Mouse (Mus musculus): ENCODE results near the gene Lyl1.

Gene Lyl1

DNA sequence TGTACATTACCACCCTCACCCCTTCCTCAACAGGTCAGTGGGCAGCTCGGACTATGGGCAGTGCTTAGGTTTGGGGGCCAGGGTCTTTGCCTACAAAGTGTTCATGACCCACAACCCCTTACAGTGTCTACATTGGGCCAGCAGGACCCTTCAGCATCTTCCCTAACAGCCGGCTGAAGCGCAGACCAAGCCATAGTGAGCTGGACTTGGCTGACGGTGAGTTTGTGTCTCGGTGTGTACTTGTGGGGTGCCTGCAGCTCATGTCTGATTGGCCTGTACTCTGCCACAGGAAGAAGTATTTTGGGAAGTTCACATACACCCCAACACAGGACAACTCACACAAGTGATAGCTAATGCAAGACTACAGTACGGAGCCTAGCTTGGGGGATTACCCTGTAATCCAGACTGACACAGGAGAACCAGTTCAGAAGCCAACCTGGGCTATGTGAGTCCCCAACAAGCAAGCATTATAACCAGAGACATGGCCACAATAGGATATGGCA, 1.8 kb downstream of the Lyl1 start:
- in situ Hi-C loops (cut with MboI, MseI) = no loop called here

DNA sequence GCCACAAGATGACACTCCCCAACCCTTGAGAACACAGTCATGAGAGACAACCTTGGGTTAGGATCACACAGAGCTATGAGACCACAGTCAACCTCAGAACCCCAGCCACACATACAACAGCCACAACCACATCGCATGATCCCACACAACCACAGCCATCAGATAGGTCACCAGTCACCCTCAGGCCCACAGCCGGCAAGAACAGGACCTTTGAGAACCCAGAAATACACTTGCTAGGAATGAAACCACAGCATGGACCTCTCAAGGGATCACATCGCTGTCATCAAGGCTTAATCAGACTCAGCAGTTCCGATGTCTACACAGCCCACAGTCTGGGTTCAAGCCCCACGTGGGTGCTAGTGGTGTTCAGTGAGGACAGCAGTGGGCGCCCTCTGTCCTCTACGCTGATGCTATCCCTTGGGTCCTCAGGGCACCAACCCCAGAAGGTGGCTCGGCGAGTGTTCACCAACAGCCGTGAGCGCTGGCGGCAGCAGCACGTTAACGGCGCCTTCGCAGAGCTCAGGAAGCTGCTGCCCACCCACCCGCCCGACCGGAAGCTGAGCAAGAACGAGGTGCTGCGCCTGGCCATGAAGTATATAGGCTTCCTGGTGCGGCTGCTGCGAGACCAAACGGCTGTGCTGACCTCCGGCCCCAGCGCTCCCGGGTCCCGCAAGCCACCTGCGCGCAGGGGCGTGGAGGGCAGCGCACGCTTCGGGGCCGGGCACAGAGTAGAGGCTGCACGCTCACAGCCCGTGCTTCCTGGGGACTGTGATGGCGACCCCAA, 2.4 kb downstream of the Lyl1 start:
- in situ Hi-C loops (cut with MboI, MseI) = no loop called here

- in situ Hi-C loops (cut with MboI, MseI) = no loop called here
These were observed 3.1 kb downstream of the Lyl1 start for GRCm38 (mm10) chr8:84704356-84704755.

DNA sequence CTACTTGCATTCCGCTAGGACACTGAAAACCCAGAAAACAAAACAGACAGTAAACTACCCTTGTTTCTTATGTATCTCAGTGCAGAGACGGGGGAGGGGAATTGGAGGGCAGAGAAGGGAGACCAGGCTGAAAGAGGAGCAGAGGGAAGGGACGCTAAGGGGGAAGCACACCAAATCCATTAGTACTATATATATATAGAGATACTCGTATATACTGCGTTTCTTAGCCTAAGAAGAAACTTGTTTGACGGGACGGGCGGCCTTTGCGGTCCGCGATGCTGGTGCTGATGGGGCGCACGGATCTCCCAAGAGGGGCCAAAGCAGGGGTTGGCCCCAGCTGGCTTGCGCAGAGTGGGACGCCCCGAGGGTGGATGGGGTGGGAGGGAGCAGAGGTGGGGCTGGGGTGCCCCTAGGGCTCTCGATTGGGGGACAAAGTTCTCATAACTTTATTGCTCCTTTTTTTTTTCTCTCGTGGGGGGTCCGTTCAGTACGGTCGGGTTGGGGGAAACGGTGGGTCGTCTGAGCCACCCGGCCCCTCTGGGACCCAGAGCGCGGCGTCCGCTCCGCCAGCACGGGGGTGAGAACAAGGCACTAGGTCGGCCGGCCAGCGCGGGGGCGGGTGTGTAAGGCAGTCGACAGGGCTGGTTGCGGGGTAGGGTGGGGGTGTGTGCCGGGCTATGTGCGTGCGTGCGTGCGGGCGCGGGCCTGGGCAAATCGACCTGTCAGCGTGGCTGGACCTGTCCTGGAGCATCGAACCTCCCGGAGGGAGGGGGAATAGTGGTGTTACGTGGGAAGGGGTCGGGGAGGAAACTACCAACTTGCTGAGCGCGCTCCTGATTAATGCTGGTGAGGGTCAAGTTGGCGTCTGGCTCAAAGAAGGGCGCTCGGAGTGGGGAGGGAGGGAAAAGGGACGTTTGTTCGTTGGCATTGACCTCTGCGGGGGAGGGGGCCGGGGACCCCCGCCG, 3.9 kb downstream of the Lyl1 start:
- in situ Hi-C loops (cut with MboI, MseI) = loop anchor here (5.0 kb wide), 1 partner anchor 107 kb away; no protein-coding TSS in a partner anchor

- in situ Hi-C loops (cut with MboI, MseI) = loop anchor here (5.0 kb wide), 1 partner anchor 106 kb away; no protein-coding TSS in a partner anchor
These were observed 4.7 kb downstream of the Lyl1 start for GRCm38 (mm10) chr8:84705960-84706359.

GRCm38 (mm10) chr8:84706610-84707266, 5.5 kb downstream of the Lyl1 start:
- in situ Hi-C loops (cut with MboI, MseI) = loop anchor here (5.0 kb wide), 1 partner anchor 106 kb away; no protein-coding TSS in a partner anchor

GRCm38 (mm10) chr8:84707267-84707883, 6.1 kb downstream of the Lyl1 start:
- in situ Hi-C loops (cut with MboI, MseI) = loop anchor here (5.0 kb wide), 1 partner anchor 105 kb away; no protein-coding TSS in a partner anchor

GRCm38 (mm10) chr8:84708071-84708541, 6.8 kb downstream of the Lyl1 start:
- in situ Hi-C loops (cut with MboI, MseI) = loop anchor here (5.0 kb wide), 1 partner anchor 104 kb away; no protein-coding TSS in a partner anchor

DNA sequence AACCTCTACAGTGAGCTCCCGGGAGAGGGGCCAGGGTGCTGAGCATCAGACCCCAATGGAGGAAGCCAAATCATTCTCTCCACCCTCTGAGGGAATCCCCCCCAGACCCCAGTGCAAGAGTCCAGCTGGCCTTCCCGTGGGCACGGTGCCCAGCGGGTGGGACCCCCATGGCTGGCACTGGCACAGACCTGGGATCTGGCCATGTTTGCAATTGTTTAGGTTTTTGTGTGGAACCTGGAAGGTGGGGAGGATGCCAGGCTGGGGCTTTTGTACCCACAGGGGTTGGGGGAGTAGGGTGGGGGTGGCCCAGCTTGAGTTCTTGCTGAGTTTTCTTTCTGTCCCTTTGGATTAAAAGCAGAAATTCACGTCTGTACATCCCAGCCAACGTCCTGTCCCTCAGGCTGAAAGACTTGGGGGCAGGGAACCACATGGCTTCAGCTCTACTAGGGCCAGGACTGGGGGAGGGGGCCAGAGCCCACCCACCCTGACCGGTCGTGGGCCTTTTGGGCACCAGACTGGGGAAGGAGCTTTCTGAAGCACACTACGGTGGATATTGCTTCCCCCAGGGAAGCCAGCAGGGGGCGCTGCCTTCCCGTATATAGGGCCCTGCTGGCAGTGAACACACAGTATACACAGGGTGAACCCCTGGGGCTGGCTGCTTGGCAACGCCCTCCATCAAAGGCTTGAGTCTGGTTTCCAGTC, 7.7 kb downstream of the Lyl1 start:
- in situ Hi-C loops (cut with MboI, MseI) = loop anchor here (5.0 kb wide), 1 partner anchor 103 kb away; no protein-coding TSS in a partner anchor

GRCm38 (mm10) chr8:84709931-84710330, 8.7 kb downstream of the Lyl1 start:
- in situ Hi-C loops (cut with MboI, MseI) = loop anchor here (5.0 kb wide), 2 partner anchors 42 to 102 kb away; no protein-coding TSS in a partner anchor

- in situ Hi-C loops (cut with MboI, MseI) = loop anchor here (5.0 kb wide), 1 partner anchor 41 kb away; no protein-coding TSS in a partner anchor
These were observed 10.1 kb downstream of the Lyl1 start for GRCm38 (mm10) chr8:84711312-84711711.

GRCm38 (mm10) chr8:84711933-84712758, 10.9 kb downstream of the Lyl1 start:
- in situ Hi-C loops (cut with MboI, MseI) = loop anchor here (5.0 kb wide), 1 partner anchor 40 kb away; no protein-coding TSS in a partner anchor

GRCm38 (mm10) chr8:84712759-84713120, 11.5 kb downstream of the Lyl1 start:
- in situ Hi-C loops (cut with MboI, MseI) = loop anchor here (5.0 kb wide), 1 partner anchor 40 kb away; no protein-coding TSS in a partner anchor

- in situ Hi-C loops (cut with MboI, MseI) = loop anchor here (5.0 kb wide), 1 partner anchor 39 kb away; no protein-coding TSS in a partner anchor
These were observed 12.1 kb downstream of the Lyl1 start for GRCm38 (mm10) chr8:84713381-84713780.

DNA sequence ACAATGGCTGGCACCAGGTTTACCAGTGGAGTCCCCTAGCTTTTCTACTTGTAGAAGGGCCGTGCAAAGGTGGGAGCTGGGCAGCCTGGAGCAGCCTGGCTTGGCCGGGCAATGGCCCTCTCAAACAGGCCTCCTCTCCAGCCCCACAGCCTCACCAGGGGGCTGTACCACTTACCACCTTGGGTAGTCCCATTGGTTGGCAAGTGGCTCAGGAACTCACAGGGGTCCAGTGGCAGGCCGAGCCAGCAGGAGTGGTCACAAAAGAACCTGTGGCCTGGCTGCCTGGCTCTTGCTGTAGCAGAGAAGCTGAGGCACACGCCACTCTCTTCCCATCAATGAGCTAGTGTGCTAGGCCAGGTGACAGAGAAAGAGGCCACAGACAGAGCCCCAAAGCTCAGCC, 12.9 kb downstream of the Lyl1 start:
- in situ Hi-C loops (cut with MboI, MseI) = loop anchor here (5.0 kb wide), 1 partner anchor 38 kb away; no protein-coding TSS in a partner anchor

DNA sequence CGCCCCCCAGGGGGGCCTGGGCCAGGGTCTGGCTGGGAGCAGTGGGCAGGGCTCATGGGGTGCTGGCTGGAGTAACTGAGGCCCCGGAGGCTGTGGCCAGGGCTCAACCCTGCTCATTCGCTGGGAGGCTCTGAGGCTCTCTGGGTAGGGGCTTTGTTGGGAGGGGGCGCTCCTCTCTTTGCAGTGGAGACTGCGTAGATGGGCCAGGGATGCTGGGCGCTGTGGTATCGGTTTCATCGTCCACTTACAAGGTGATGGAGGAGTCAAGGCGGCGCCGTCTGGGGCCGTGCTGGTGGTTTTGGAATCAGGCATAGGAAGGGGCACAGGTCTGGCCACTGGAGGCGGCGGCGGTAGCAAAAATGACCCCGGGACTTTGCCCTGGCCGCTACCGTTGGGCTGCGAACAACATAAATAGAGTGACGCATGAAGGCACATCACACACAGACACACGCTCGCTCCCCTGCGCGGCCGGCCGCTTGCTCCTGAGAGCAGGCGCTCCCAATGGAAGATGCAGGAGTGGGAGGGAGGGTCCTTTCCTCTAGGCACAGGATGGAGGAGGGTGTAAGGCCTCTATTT, 14.7 kb downstream of the Lyl1 start:
- in situ Hi-C loops (cut with MboI, MseI) = no loop called here

- in situ Hi-C loops (cut with MboI, MseI) = no loop called here
These were observed 15.5 kb downstream of the Lyl1 start for GRCm38 (mm10) chr8:84716790-84717189.

DNA sequence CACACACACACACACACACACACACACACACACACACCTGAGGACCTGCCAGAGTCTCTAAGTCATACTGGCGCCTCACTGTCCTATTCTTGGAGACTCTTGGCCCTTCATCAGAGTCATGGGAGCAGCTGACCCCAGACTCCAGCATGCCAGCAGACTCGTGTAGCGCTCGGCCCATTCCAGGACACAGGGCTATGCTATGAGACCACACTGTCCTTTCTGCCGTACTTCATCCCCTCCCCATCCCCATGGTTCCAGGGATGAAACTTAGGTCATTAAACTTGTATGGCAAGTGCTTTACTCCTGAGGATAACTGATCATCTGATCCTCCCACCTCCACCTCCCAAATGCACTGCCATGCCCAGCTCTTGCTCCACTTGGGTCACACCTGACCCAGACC, 17.2 kb downstream of the Lyl1 start:
- in situ Hi-C loops (cut with MboI, MseI) = no loop called here
